Mouse (Mus musculus) ES-E14 (cell line): ENCODE results near the gene Dctd. TPM values are rescaled to one million over a fixed set of nuclear protein-coding genes. Genes with fewer than 3 reads are reported as not detected.

Experiments
- DNase-seq: peaks from one replicate; pipeline ENCODE4 v3.0.0-alpha.2; 2013; ENCODE audit warnings: low read depth, low spot score
- H3K27ac ChIP-seq: 2 replicates; pipeline ENCODE4 v1.5.1; 2012; ENCODE audit warnings: low read depth, mild to moderate bottlenecking, low read length, moderate library complexity, mixed read lengths; ENCODE audit not compliant: poor library complexity, insufficient read depth, severe bottlenecking
- H3K36me3 ChIP-seq: 2 replicates; pipeline ENCODE4 v1.6.1; 2012; ENCODE audit warnings: mild to moderate bottlenecking, low read length, moderate library complexity, mixed read lengths; ENCODE audit not compliant: control insufficient read depth, poor library complexity, insufficient read depth, severe bottlenecking
- H3K4me1 ChIP-seq, 2 experiments: fragments of 150-350 bp in 1 of 2; sonication (generic) in 1 of 2; 2 replicates each; pipeline ENCODE4 v1.6.1; 2012; ENCODE audit warnings: low read length in 2 of 2, mild to moderate bottlenecking in 1 of 2, mixed read lengths in 1 of 2; ENCODE audit not compliant: control insufficient read depth in 2 of 2, insufficient read depth in 2 of 2, poor library complexity in 1 of 2
- H3K4me3 ChIP-seq, 2 experiments: fragments of 150-350 bp in 1 of 2; sonication (generic) in 1 of 2; 2 replicates each; pipeline ENCODE4 v1.5.1; 2012; ENCODE audit warnings: low read length in 2 of 2, low read depth in 1 of 2, mild to moderate bottlenecking in 1 of 2, mixed read lengths in 1 of 2; ENCODE audit not compliant: insufficient read depth in 1 of 2, poor library complexity in 1 of 2, severe bottlenecking in 1 of 2
- H3K9ac ChIP-seq: 2 replicates; pipeline ENCODE4 v1.6.1; 2012; ENCODE audit warnings: low read depth, mild to moderate bottlenecking, low read length, mixed read lengths; ENCODE audit not compliant: poor library complexity, insufficient read depth, severe bottlenecking
- H3K9me3 ChIP-seq: fragments of 150-350 bp; sonication (generic); 2 replicates; pipeline ENCODE4 v1.6.1; 2012; ENCODE audit warnings: low read depth, mild to moderate bottlenecking, low read length; ENCODE audit not compliant: control insufficient read depth, insufficient read depth
- CHD2 ChIP-seq: IDR thresholded peaks from 2 replicates; pipeline ENCODE4 v1.6.1; 2014; ENCODE audit warnings: mild to moderate bottlenecking, low read depth, low read length, inconsistent platforms
- HCFC1 ChIP-seq: IDR thresholded peaks from 2 replicates; pipeline ENCODE4 v1.6.1; 2012; ENCODE audit warnings: low read length, inconsistent platforms, borderline replicate concordance; ENCODE audit not compliant: insufficient read depth
- MAFK ChIP-seq: IDR thresholded peaks from 2 replicates; pipeline ENCODE4 v1.6.1; 2014; ENCODE audit warnings: mild to moderate bottlenecking, low read depth, low read length, inconsistent platforms; ENCODE audit not compliant: insufficient read depth
- ZC3H11A ChIP-seq: IDR thresholded peaks from 2 replicates; pipeline ENCODE4 v1.6.1; 2012; ENCODE audit warnings: low read depth, mild to moderate bottlenecking, inconsistent platforms, low read length, borderline replicate concordance
- ZNF384 ChIP-seq: IDR thresholded peaks from 2 replicates; pipeline ENCODE4 v1.6.1; 2012; ENCODE audit warnings: low read depth, low read length, inconsistent platforms
- in situ Hi-C, 2 experiments: fragments of 600-800 bp; cut with MboI; formaldehyde crosslinking; loops; one replicate each; pipeline ENCODE4 v1.15.1; 2025; ENCODE audit warnings: low sequenced_read_pairs in 2 of 2, inconsistent platforms in 1 of 2; ENCODE audit not compliant: unreplicated experiment in 2 of 2
- total RNA-seq: library from RNA; depleted of rRNA; stranded (reverse); fragments of 300-350 nt; gene quantifications from 2 replicates; pipeline ENCODE4 v1.2.3, GENCODE M21; 2012

Gene Dctd
- total RNA-seq, 1 experiment: 50.4 TPM

- Histone ChIP-seq H3K9me3 (no peaks in the 10 kb centered on the region), H3K4me3 (peak overlapping the region; percentile 0 to 11; a peak in 1 of 4 replicates), H3K9ac (no peak overlapping the region; the same call in 1 of the 2 replicates), H3K4me1 (peaks cover 4 to 14% of the 10 kb centered on the region in 2 experiments; a peak in 3 of 4 replicates), H3K27ac (no peak overlapping the region), H3K36me3 (peaks cover 18% of the 10 kb centered on the region)
- TF ChIP-seq ZC3H11A: no peak
- TF ChIP-seq MAFK: no peak
- no peak for TF ChIP-seq HCFC1
- no peak for TF ChIP-seq ZNF384
- TF ChIP-seq CHD2: no peak
- in situ Hi-C loops: no loop called here
- DNase-seq: no peak
These were observed 38.1 kb downstream of the Dctd start for GRCm38 (mm10) chr8:48136804-48137650.

GRCm38 (mm10) chr8:48137651-48137937 is 38.7 kb downstream of the Dctd start:
- Histone ChIP-seq H3K36me3 (peaks cover 14% of the 10 kb centered on the region), H3K27ac (no peak overlapping the region), H3K4me1 (peaks cover 4 to 14% of the 10 kb centered on the region in 2 experiments; a peak in 3 of 4 replicates), H3K9me3 (no peaks in the 10 kb centered on the region), H3K9ac (no peak overlapping the region), H3K4me3 (0 out of 4 replicates have a peak overlapping the region, but pooled peaks of 1 of the 2 experiments have one; percentile 11)
- no peak for DNase-seq
- in situ Hi-C loops: no loop called here
- TF ChIP-seq HCFC1: no peak
- TF ChIP-seq ZC3H11A: no peak
- TF ChIP-seq CHD2: no peak
- no peak for TF ChIP-seq MAFK
- TF ChIP-seq ZNF384: no peak

GRCm38 (mm10) chr8:48141023-48141422 is 42.1 kb downstream of the Dctd start:
- Histone ChIP-seq H3K4me3 (no peak overlapping the region), H3K9ac (no peak overlapping the region), H3K9me3 (no peaks in the 10 kb centered on the region), H3K36me3 (peaks cover 10% of the 10 kb centered on the region), H3K4me1 (peaks cover 4 to 8% of the 10 kb centered on the region in 2 experiments; a peak in 3 of 4 replicates), H3K27ac (no peak overlapping the region)
- DNase-seq: no peak
- TF ChIP-seq ZC3H11A (no peak), ZNF384 (no peak), CHD2 (no peak), HCFC1 (no peak), MAFK (no peak)
- in situ Hi-C loops: no loop called here

- Histone ChIP-seq H3K36me3 (peaks cover 4% of the 10 kb centered on the region), H3K4me1 (no peaks in the 10 kb centered on the region)
These were observed 46.9 kb downstream of the Dctd start for GRCm38 (mm10) chr8:48145766-48146165.

More at GRCm38 (mm10) chr8:48145766-48146165, 46.9 kb downstream of the Dctd start:
- Histone ChIP-seq H3K9me3 (no peaks in the 10 kb centered on the region), H3K4me3 (no peak overlapping the region), H3K27ac (no peak overlapping the region), H3K9ac (no peak overlapping the region)
- in situ Hi-C loops: no loop called here
- no peak for DNase-seq
- no peak for TF ChIP-seq MAFK
- no peak for TF ChIP-seq HCFC1
- TF ChIP-seq ZNF384: no peak
